Mouse (Mus musculus): ENCODE data around the gene Krtap13-1. TPM values are rescaled to one million over a fixed set of nuclear protein-coding genes. Genes with fewer than 3 reads are reported as not detected.
"Not testable (repeated sequence)": the region's sequence is repeated elsewhere in the genome, so short reads cannot be mapped to it uniquely, and the experiment has no call there.

Krtap13-1 gene
- polyA plus RNA-seq, 1 experiment from 2014 or later, result not detected

DNA sequence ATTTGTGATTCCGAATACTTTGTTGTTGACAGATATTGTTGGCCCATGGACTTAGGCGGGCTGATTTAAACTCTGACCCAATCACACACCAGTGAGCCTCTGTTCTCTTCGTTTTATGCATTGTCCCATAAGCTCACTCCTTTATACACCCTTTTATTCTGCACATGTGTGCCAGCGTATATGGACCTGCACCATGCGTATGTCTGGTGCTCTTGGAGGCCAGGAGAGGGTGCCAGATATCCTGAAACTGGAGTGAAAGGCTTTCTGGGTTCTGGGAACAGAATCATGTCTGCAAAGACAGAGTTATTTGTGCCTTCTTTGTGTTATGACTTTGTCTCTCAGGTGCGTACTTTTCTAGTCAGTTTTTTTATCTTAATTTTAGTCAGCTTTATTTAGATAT, 17.4 kb upstream of the Krtap13-1 start:
- WGBS, result 76% methylated on average over 6 of the region's 6 CpGs
- Histone ChIP-seq H3K4me2 (ENCODE audit: low read length) (no peak overlapping the region), H3K9ac (ENCODE audit: low read length) (no peak overlapping the region), H3K9me3 (ENCODE audit: control insufficient read depth, low read length) (no peaks in the 10 kb centered on the region), H3K4me1 (ENCODE audit: control insufficient read depth in 2 of 2, insufficient read depth in 2 of 2, low read length in 2 of 2) (no peaks in the 10 kb centered on the region), H3K36me3 (ENCODE audit: control insufficient read depth, insufficient read depth, low read length) (no peaks in the 10 kb centered on the region), H3K27ac (replicated peaks in 1 of 2; ENCODE audit: control insufficient read depth in 1 of 2, insufficient read depth in 1 of 2, low read depth in 2 of 2, low read length in 2 of 2) (no peak overlapping the region), H3K4me3 (ENCODE audit: control insufficient read depth in 1 of 2, insufficient read depth in 1 of 2, low read depth in 1 of 2, low read length in 2 of 2) (no peak overlapping the region), H3K27me3 (ENCODE audit: control insufficient read depth, insufficient read depth, low read length) (no peaks in the 10 kb centered on the region)
- ATAC-seq (ENCODE audit: insufficient number of reproducible peaks, insufficient read depth, low FRiP score, low read depth), result no peak

DNA sequence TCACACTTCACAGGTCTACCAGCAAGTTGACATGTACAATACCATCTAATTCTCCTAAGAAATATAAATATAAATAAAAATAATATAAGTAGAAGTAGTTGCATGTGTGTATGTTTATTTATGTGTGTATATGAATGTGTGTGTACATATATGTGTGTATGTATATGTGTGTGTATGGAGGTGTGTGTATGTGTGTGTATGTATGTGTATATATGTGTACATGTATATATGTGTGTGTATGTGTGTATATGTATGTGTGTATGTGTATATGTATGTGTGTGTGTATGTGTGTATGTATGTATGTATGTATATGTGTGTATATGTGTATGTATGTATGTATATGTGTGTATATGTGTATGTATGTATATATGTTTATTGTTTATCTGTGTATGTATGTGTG, 12.1 kb upstream of the Krtap13-1 start:
- no peak overlapping the region for H3K27ac ChIP-seq (replicated peaks in 1 of 2; ENCODE audit: control insufficient read depth in 1 of 2, insufficient read depth in 1 of 2, low read depth in 2 of 2, low read length in 2 of 2)
- H3K4me3 ChIP-seq (ENCODE audit: control insufficient read depth in 1 of 2, insufficient read depth in 1 of 2, low read depth in 1 of 2, low read length in 2 of 2), result no peak overlapping the region
- no peaks in the 10 kb centered on the region for H3K27me3 ChIP-seq (ENCODE audit: control insufficient read depth, insufficient read depth, low read length)
- H3K4me1 ChIP-seq (ENCODE audit: control insufficient read depth in 2 of 2, insufficient read depth in 2 of 2, low read length in 2 of 2), result no peaks in the 10 kb centered on the region
- H3K9ac ChIP-seq (ENCODE audit: low read length), result no peak overlapping the region
- H3K4me2 ChIP-seq (ENCODE audit: low read length), result no peak overlapping the region
- H3K9me3 ChIP-seq (ENCODE audit: control insufficient read depth, low read length), result no peaks in the 10 kb centered on the region
- no peaks in the 10 kb centered on the region for H3K36me3 ChIP-seq (ENCODE audit: control insufficient read depth, insufficient read depth, low read length)
- ATAC-seq (ENCODE audit: insufficient number of reproducible peaks, insufficient read depth, low FRiP score, low read depth), result no peak

DNA sequence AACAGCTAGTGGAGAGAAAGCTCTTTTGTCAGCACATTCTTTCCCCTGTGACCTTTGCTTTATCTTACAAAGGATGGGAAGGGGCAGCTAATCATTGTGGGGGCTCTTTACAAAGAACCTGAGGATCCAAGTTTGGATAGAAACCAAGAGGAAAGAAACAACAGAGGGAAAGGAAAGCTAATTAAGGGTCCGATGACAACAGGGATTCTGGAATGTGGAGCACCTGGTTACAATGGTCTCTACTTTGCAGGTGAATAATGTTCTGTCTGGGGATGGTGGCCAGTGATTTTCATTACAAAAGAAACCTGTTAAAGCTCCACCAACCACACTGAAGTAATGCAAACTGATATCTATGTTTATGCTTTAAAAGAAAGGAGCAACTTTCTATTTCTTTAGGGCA, 8.6 kb upstream of the Krtap13-1 start:
- ATAC-seq (ENCODE audit: insufficient number of reproducible peaks, insufficient read depth, low FRiP score, low read depth), result no peak
- H3K9me3 ChIP-seq (ENCODE audit: control insufficient read depth, low read length), result no peaks in the 10 kb centered on the region
- H3K9ac ChIP-seq (ENCODE audit: low read length), result no peak overlapping the region
- H3K4me1 ChIP-seq (ENCODE audit: control insufficient read depth in 2 of 2, insufficient read depth in 2 of 2, low read length in 2 of 2), result no peaks in the 10 kb centered on the region
- H3K4me2 ChIP-seq (ENCODE audit: low read length), result no peak overlapping the region
- no peaks in the 10 kb centered on the region for H3K27me3 ChIP-seq (ENCODE audit: control insufficient read depth, insufficient read depth, low read length)
- 40% methylated on average over 1 of the region's 1 CpGs for WGBS
- H3K36me3 ChIP-seq (ENCODE audit: control insufficient read depth, insufficient read depth, low read length), result no peaks in the 10 kb centered on the region
- no peak overlapping the region for H3K27ac ChIP-seq (replicated peaks in 1 of 2; ENCODE audit: control insufficient read depth in 1 of 2, insufficient read depth in 1 of 2, low read depth in 2 of 2, low read length in 2 of 2)
- no peak overlapping the region for H3K4me3 ChIP-seq (ENCODE audit: control insufficient read depth in 1 of 2, insufficient read depth in 1 of 2, low read depth in 1 of 2, low read length in 2 of 2)

DNA sequence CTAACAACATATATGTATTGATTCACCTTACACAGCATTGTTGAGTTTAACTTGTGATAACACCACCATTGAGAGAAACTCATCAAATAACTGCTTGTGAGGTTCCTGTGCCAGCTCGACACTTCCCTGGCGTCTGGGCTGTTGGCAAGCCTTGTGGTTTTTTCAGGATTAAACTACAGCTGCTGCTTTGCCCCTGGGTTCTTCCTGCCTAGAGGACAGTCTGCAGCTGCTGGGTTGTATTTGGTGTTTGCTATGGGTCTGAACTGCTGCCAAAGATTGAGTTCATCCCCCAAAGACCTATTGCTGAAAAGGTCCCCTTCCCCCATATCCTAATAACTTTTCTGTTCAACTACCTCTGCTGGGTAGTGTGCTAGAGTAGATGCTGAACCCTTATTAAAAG, 6.7 kb downstream of the Krtap13-1 start:
- ATAC-seq (ENCODE audit: insufficient number of reproducible peaks, insufficient read depth, low FRiP score, low read depth), result no peak
- 44% methylated on average over 2 of the region's 2 CpGs for WGBS
- no peak overlapping the region for H3K9ac ChIP-seq (ENCODE audit: low read length)
- H3K4me2 ChIP-seq (ENCODE audit: low read length), result no peak overlapping the region
- no peak overlapping the region for H3K4me3 ChIP-seq (ENCODE audit: control insufficient read depth in 1 of 2, insufficient read depth in 1 of 2, low read depth in 1 of 2, low read length in 2 of 2)
- H3K9me3 ChIP-seq (ENCODE audit: control insufficient read depth, low read length), result no peaks in the 10 kb centered on the region
- no peaks in the 10 kb centered on the region for H3K4me1 ChIP-seq (ENCODE audit: control insufficient read depth in 2 of 2, insufficient read depth in 2 of 2, low read length in 2 of 2)
- no peak overlapping the region for H3K27ac ChIP-seq (replicated peaks in 1 of 2; ENCODE audit: control insufficient read depth in 1 of 2, insufficient read depth in 1 of 2, low read depth in 2 of 2, low read length in 2 of 2)
- H3K27me3 ChIP-seq (ENCODE audit: control insufficient read depth, insufficient read depth, low read length), result no peaks in the 10 kb centered on the region
- no peaks in the 10 kb centered on the region for H3K36me3 ChIP-seq (ENCODE audit: control insufficient read depth, insufficient read depth, low read length)

DNA sequence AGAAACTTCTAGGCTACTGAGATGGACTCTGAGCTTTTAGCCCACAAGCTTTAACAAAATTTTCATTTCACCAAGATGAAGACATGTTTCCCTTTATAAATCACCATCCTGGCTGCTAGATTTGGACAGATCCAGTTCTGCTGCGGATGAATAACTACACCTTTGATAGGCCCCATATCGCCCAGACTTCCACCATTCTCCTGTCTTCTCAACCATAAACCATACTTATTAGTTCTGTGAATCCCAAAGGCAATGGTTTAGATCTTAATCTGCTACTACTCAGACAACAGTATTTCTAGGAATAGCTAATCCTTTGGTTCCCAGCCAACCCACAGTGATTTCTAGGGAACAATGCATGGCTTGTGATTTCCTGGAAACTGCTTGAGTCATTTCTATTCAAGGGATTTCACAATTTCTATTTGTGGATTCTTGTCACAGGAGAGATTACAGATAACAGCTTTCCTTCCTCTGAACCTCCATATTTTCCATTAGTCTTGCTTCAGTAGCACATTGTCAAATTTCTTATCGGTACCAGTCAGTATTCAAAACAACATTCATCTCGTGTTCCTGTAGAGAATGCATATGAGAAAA, 16.2 kb downstream of the Krtap13-1 start:
- 65% methylated on average over 4 of the region's 4 CpGs for WGBS
- ATAC-seq (ENCODE audit: insufficient number of reproducible peaks, insufficient read depth, low FRiP score, low read depth), result no peak
- H3K4me2 ChIP-seq (ENCODE audit: low read length), result no peak overlapping the region
- H3K27me3 ChIP-seq (ENCODE audit: control insufficient read depth, insufficient read depth, low read length), result no peaks in the 10 kb centered on the region
- H3K9me3 ChIP-seq (ENCODE audit: control insufficient read depth, low read length), result no peaks in the 10 kb centered on the region
- H3K27ac ChIP-seq (replicated peaks in 1 of 2; ENCODE audit: control insufficient read depth in 1 of 2, insufficient read depth in 1 of 2, low read depth in 2 of 2, low read length in 2 of 2), result no peak overlapping the region
- no peak overlapping the region for H3K4me3 ChIP-seq (ENCODE audit: control insufficient read depth in 1 of 2, insufficient read depth in 1 of 2, low read depth in 1 of 2, low read length in 2 of 2)
- no peaks in the 10 kb centered on the region for H3K36me3 ChIP-seq (ENCODE audit: control insufficient read depth, insufficient read depth, low read length)
- H3K9ac ChIP-seq (ENCODE audit: low read length), result no peak overlapping the region
- no peaks in the 10 kb centered on the region for H3K4me1 ChIP-seq (ENCODE audit: control insufficient read depth in 2 of 2, insufficient read depth in 2 of 2, low read length in 2 of 2)

DNA sequence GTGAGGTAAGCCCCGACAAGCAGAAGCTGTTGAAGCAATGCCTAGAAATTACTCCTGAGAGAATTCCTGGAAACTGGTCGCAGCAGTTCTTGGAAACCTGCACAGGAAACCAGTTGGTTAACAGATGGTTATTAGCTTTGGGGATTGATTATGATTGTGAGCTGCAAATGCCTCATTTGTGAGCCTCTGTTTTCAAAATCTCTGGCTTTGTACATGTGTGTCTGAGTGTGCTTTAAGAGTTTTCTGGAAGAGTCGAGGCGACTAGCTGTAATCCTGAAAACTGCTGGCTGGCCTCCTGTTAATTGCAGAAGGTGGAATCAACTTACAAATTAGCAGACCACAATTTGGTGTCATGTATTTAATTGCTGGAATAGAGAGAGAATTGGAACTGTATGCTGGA, 19.3 kb downstream of the Krtap13-1 start:
- 63% methylated on average over 4 of the region's 4 CpGs for WGBS
- H3K9me3 ChIP-seq (ENCODE audit: control insufficient read depth, low read length), result no peaks in the 10 kb centered on the region
- no peaks in the 10 kb centered on the region for H3K27me3 ChIP-seq (ENCODE audit: control insufficient read depth, insufficient read depth, low read length)
- H3K36me3 ChIP-seq (ENCODE audit: control insufficient read depth, insufficient read depth, low read length), result no peaks in the 10 kb centered on the region
- no peak overlapping the region for H3K4me2 ChIP-seq (ENCODE audit: low read length)
- H3K4me3 ChIP-seq (ENCODE audit: control insufficient read depth in 1 of 2, insufficient read depth in 1 of 2, low read depth in 1 of 2, low read length in 2 of 2), result no peak overlapping the region
- H3K27ac ChIP-seq (replicated peaks in 1 of 2; ENCODE audit: control insufficient read depth in 1 of 2, insufficient read depth in 1 of 2, low read depth in 2 of 2, low read length in 2 of 2), result no peak overlapping the region
- H3K4me1 ChIP-seq (ENCODE audit: control insufficient read depth in 2 of 2, insufficient read depth in 2 of 2, low read length in 2 of 2), result no peaks in the 10 kb centered on the region
- no peak overlapping the region for H3K9ac ChIP-seq (ENCODE audit: low read length)
- ATAC-seq (ENCODE audit: insufficient number of reproducible peaks, insufficient read depth, low FRiP score, low read depth), result no peak

DNA sequence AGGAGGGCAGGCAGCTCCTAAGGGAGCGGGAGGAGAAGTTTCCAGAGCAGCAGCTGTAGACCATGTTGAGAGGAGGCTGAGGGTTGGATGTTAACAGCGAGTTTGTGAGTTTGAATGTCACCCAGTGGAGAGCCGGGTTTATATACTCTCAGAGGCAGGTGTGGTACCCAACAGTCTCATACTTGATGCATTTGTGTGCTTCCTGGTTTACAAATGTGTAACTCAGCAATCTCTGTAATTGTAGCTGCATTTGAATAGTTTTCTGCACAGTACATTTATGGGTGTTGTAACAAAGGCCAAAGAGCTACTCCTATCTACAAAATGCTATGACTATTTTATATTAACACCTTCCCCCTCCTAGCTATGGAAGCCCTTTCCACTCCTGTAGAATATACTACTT, 22.9 kb downstream of the Krtap13-1 start, which contains the start of gene Krtap13:
Krtap13 (minus strand) TSS at position 101 of the 400 bp plus-strand sequence.
- not testable (repeated sequence) for H3K4me2 ChIP-seq (ENCODE audit: low read length); H3K4me3 ChIP-seq (ENCODE audit: control insufficient read depth in 1 of 2, insufficient read depth in 1 of 2, low read depth in 1 of 2, low read length in 2 of 2); H3K9ac ChIP-seq (ENCODE audit: low read length); H3K36me3 ChIP-seq (ENCODE audit: control insufficient read depth, insufficient read depth, low read length); H3K4me1 ChIP-seq (ENCODE audit: control insufficient read depth in 2 of 2, insufficient read depth in 2 of 2, low read length in 2 of 2); ATAC-seq (ENCODE audit: insufficient number of reproducible peaks, insufficient read depth, low FRiP score, low read depth); H3K27me3 ChIP-seq (ENCODE audit: control insufficient read depth, insufficient read depth, low read length); H3K27ac ChIP-seq (replicated peaks in 1 of 2; ENCODE audit: control insufficient read depth in 1 of 2, insufficient read depth in 1 of 2, low read depth in 2 of 2, low read length in 2 of 2); H3K9me3 ChIP-seq (ENCODE audit: control insufficient read depth, low read length)
- WGBS, result 69% methylated on average over 3 of the region's 3 CpGs

DNA sequence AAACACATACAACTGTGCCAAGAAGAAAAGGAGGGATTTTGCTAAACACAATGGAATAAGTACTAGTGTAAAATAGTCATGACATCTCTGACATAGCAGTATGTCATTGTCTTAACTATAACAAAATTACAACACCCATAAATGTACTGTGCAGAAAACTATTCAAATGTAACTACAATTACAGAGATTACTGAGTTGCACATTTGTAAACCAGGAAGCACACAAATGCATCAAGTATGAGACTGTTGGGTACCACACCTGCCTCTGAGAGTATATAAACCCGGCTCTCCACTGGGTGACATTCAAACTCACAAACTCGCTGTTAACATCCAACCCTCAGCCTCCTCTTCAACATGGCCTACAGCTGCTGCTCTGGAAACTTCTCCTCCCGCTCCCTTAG, 29.9 kb downstream of the Krtap13-1 start, which contains the start of gene 2310034C09Rik:
2310034C09Rik (plus strand) TSS at position 301 of the 400 bp plus-strand sequence.
- not testable (repeated sequence) for H3K9ac ChIP-seq (ENCODE audit: low read length); H3K9me3 ChIP-seq (ENCODE audit: control insufficient read depth, low read length); H3K36me3 ChIP-seq (ENCODE audit: control insufficient read depth, insufficient read depth, low read length); H3K27me3 ChIP-seq (ENCODE audit: control insufficient read depth, insufficient read depth, low read length); H3K4me1 ChIP-seq (ENCODE audit: control insufficient read depth in 2 of 2, insufficient read depth in 2 of 2, low read length in 2 of 2); H3K4me2 ChIP-seq (ENCODE audit: low read length); ATAC-seq (ENCODE audit: insufficient number of reproducible peaks, insufficient read depth, low FRiP score, low read depth); H3K27ac ChIP-seq (replicated peaks in 1 of 2; ENCODE audit: control insufficient read depth in 1 of 2, insufficient read depth in 1 of 2, low read depth in 2 of 2, low read length in 2 of 2); H3K4me3 ChIP-seq (ENCODE audit: control insufficient read depth in 1 of 2, insufficient read depth in 1 of 2, low read depth in 1 of 2, low read length in 2 of 2)
- WGBS, result 77% methylated on average over 3 of the region's 3 CpGs
